Mouse (Mus musculus) CH12.LX (cell line): ENCODE measurements at regions not wholly inside any gene's neighbourhood (a gene's known extent, or its start where the extent isn't known, plus 50 kb on each side); places are given as distances from the start of the nearest gene placed in this dataset.

Source experiments
- DNase-seq: peaks from one replicate; pipeline ENCODE4 v3.0.0-alpha.2; 2013; ENCODE audit errors: extremely low read depth
- H3K27ac ChIP-seq: 2 replicates; pipeline ENCODE4 v1.5.1; 2012; ENCODE audit warnings: low read depth, mild to moderate bottlenecking, control low read depth, moderate library complexity; ENCODE audit not compliant: insufficient read depth
- H3K27me3 ChIP-seq: replicated peaks from 2 replicates; pipeline ENCODE3; 2012; ENCODE audit warnings: inconsistent platforms
- H3K36me3 ChIP-seq, 2 experiments: replicated peaks in 1 of 2; 2 replicates each; pipeline versions ENCODE3 to v1.6.1; 2012; ENCODE audit warnings: inconsistent platforms in 1 of 2, low read length in 1 of 2, mild to moderate bottlenecking in 1 of 2, mixed read lengths in 1 of 2, moderate library complexity in 1 of 2; ENCODE audit not compliant: control insufficient read depth in 1 of 2, insufficient read depth in 1 of 2
- H3K4me1 ChIP-seq, 2 experiments: 2 replicates each; pipeline ENCODE4 v1.6.1; 2012; ENCODE audit warnings: inconsistent platforms in 1 of 2, moderate library complexity in 1 of 2; ENCODE audit not compliant: insufficient read depth in 2 of 2, control insufficient read depth in 1 of 2
- H3K4me2 ChIP-seq: 2 replicates; pipeline ENCODE4 v1.6.1; 2012; ENCODE audit warnings: low read depth, mild to moderate bottlenecking, control low read depth; ENCODE audit not compliant: poor library complexity, insufficient read depth, severe bottlenecking
- H3K4me3 ChIP-seq, 3 experiments: fragments of 150-350 bp in 1 of 3; sonication (generic) in 1 of 3; replicated peaks in 1 of 3; 2 replicates each; pipeline versions ENCODE3 to v1.5.1; 2011 to 2012; ENCODE audit warnings: low read depth in 2 of 3, low read length in 2 of 3, mild to moderate bottlenecking in 2 of 3, moderate library complexity in 2 of 3, control low read depth in 1 of 3, improper control_type of control experiment in 1 of 3, inconsistent platforms in 1 of 3, mixed read lengths in 1 of 3; ENCODE audit not compliant: poor library complexity in 1 of 3
- H3K79me2 ChIP-seq: replicated peaks from 2 replicates; pipeline ENCODE4 v1.6.1; 2012; ENCODE audit warnings: mild to moderate bottlenecking, moderate library complexity; ENCODE audit not compliant: control insufficient read depth, poor library complexity, insufficient read depth, severe bottlenecking; ENCODE audit errors: extremely low read depth
- H3K9ac ChIP-seq: 2 replicates; pipeline ENCODE4 v1.6.1; 2012; ENCODE audit warnings: low read depth, mild to moderate bottlenecking, control low read depth, moderate library complexity; ENCODE audit not compliant: insufficient read depth
- H3K9me3 ChIP-seq: replicated peaks from 2 replicates; pipeline ENCODE3; 2012; ENCODE audit warnings: low read length, inconsistent platforms, mixed read lengths
- JUN ChIP-seq: IDR thresholded peaks from 2 replicates; pipeline ENCODE4 v1.6.1; 2011; ENCODE audit warnings: low read depth, mild to moderate bottlenecking, low read length, improper control_type of control experiment, moderate library complexity; ENCODE audit not compliant: insufficient read depth
- KAT2A ChIP-seq: IDR thresholded peaks from 2 replicates; pipeline ENCODE4 v1.6.1; 2012; ENCODE audit warnings: low read length, improper control_type of control experiment, inconsistent platforms; ENCODE audit not compliant: insufficient replicate concordance
- MXI1 ChIP-seq: IDR thresholded peaks from 2 replicates; pipeline ENCODE4 v1.6.1; 2011; ENCODE audit warnings: mild to moderate bottlenecking, low read depth, low read length, improper control_type of control experiment
- NRF1 ChIP-seq: IDR thresholded peaks from 2 replicates; pipeline ENCODE4 v1.6.1; 2014; ENCODE audit warnings: low read depth, mild to moderate bottlenecking, inconsistent platforms, low read length, improper control_type of control experiment, moderate library complexity
- PAX5 ChIP-seq: IDR thresholded peaks from 2 replicates; pipeline ENCODE4 v1.6.1; 2012; ENCODE audit warnings: low read length, inconsistent platforms, mixed read lengths
- POLR2A ChIP-seq: IDR thresholded peaks from 2 replicates; pipeline ENCODE4 v1.6.1; 2011; ENCODE audit warnings: low read depth, mild to moderate bottlenecking, improper control_type of control experiment, low read length
- RAD21 ChIP-seq: IDR thresholded peaks from 2 replicates; pipeline ENCODE4 v1.6.1; 2011; ENCODE audit warnings: low read depth, mild to moderate bottlenecking, low read length, improper control_type of control experiment, moderate library complexity
- UBTF ChIP-seq: IDR thresholded peaks from 2 replicates; pipeline ENCODE4 v1.6.1; 2012; ENCODE audit warnings: low read depth, mild to moderate bottlenecking, inconsistent platforms, low read length, improper control_type of control experiment, moderate library complexity
- USF1 ChIP-seq: IDR thresholded peaks from 2 replicates; pipeline ENCODE4 v1.6.1; 2014; ENCODE audit warnings: low read depth, mild to moderate bottlenecking, inconsistent platforms, low read length, improper control_type of control experiment
- dilution Hi-C: fragments of 300-500 bp; cut with MboI; formaldehyde crosslinking; loops from 2 replicates; pipeline ENCODE4 v1.14.3; 2020; ENCODE audit warnings: low sequenced_read_pairs; ENCODE audit not compliant: extremely low pct_unique_long_range_greater_than_20kb, extremely low pct_ligation_motif_present
- in situ Hi-C: fragments of 300-500 bp; cut with MboI; formaldehyde crosslinking; loops from 3 replicates; pipeline ENCODE4 v1.14.3; 2019; ENCODE audit warnings: low sequenced_read_pairs, low pct_ligation_motif_present, low pct_unique_long_range_greater_than_20kb, mixed read lengths

DNA sequence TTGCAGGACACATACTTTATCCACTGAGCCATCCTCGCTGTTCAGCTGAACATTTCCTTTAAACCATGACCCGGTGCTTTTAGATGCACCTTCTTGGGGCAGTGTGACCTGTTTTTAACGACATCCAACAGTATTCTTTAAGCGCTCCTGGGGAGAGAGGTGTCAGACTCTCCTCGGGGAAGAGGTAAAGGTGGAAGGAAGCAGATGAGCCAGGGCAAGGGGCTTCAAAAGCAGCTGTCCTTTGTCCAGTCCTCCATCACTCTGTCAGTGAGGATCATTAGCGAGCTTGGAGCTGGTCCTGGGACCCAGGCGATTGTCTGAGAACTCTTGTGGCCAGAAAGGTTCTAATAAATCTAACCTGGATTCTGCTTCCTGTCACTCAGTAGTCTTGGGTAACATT lies 72.4 kb upstream of the Lrig1 start:
- in situ Hi-C loops, result no loop called here

GRCm38 (mm10) chr6:94768230-94768629 lies 68.3 kb upstream of the Lrig1 start:
- no peak for TF ChIP-seq MXI1
- TF ChIP-seq KAT2A, result no peak
- no peak for TF ChIP-seq NRF1
- no peak for TF ChIP-seq JUN
- no peak for TF ChIP-seq RAD21
- H3K79me2 ChIP-seq, result no peaks in the 10 kb centered on the region
- H3K36me3 ChIP-seq, result no peaks in the 10 kb centered on the region
- H3K27me3 ChIP-seq, result peaks cover 80% of the 10 kb centered on the region
- H3K27ac ChIP-seq, result no peak overlapping the region
- no peaks in the 10 kb centered on the region for H3K9me3 ChIP-seq
- in situ Hi-C loops (no loop called here), dilution Hi-C loops (no loop called here)
- H3K9ac ChIP-seq, result no peak overlapping the region
- H3K4me1 ChIP-seq, result no peaks in the 10 kb centered on the region
- no peak overlapping the region for H3K4me2 ChIP-seq
- no peak overlapping the region for H3K4me3 ChIP-seq
- DNase-seq, result no peak

More for the DNA sequence above, 72.4 kb upstream of the Lrig1 start:
- Histone ChIP-seq H3K79me2 (no peaks in the 10 kb centered on the region), H3K36me3 (no peaks in the 10 kb centered on the region), H3K4me3 (no peak overlapping the region), H3K4me2 (no peak overlapping the region), H3K27ac (no peak overlapping the region), H3K4me1 (no peaks in the 10 kb centered on the region), H3K9me3 (peaks cover 10% of the 10 kb centered on the region), H3K9ac (no peak overlapping the region)
- DNase-seq, result no peak
- dilution Hi-C loops, result no loop called here
- TF ChIP-seq UBTF (no peak), POLR2A (no peak), KAT2A (no peak), USF1 (no peak)
- TF ChIP-seq, all 38 proteins: peak for 0
- H3K27me3 ChIP-seq, result peaks cover 76% of the 10 kb centered on the region

DNA sequence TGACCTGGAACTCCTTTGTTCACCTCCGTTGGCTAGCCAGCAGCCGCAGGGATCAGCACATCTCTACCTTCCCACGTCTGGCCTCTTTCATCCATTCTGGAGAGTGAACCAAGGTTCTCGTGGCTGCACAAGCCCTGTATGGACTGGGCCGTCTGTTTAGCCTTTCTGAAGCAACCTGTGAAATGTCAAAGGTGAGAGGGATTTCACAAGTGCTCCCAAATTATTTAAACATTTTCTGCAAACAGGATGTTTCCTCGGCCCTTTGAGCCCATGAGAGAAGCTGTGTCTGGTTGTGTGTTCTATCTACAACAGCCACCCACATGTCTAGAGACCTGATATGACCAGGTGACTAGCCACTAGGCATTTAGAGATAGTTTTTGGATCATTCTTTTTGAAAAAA lies 65.8 kb upstream of the Lrig1 start:
- peaks cover 82% of the 10 kb centered on the region for H3K27me3 ChIP-seq
- TF ChIP-seq PAX5 (no peak), RAD21 (no peak)
- TF ChIP-seq, all 38 proteins: peak for 0
- Histone ChIP-seq H3K9ac (no peak overlapping the region), H3K4me2 (no peak overlapping the region), H3K4me1 (peaks cover 0 to 7% of the 10 kb centered on the region in 2 experiments; a peak in 2 of 4 replicates), H3K9me3 (no peaks in the 10 kb centered on the region), H3K27ac (no peak overlapping the region), H3K79me2 (no peaks in the 10 kb centered on the region), H3K4me3 (no peak overlapping the region), H3K36me3 (no peaks in the 10 kb centered on the region)
- in situ Hi-C loops (no loop called here), dilution Hi-C loops (no loop called here)
- DNase-seq, result no peak
